ENCODE assay signal across 8 mouse cellular contexts in the genomic region with DNA sequence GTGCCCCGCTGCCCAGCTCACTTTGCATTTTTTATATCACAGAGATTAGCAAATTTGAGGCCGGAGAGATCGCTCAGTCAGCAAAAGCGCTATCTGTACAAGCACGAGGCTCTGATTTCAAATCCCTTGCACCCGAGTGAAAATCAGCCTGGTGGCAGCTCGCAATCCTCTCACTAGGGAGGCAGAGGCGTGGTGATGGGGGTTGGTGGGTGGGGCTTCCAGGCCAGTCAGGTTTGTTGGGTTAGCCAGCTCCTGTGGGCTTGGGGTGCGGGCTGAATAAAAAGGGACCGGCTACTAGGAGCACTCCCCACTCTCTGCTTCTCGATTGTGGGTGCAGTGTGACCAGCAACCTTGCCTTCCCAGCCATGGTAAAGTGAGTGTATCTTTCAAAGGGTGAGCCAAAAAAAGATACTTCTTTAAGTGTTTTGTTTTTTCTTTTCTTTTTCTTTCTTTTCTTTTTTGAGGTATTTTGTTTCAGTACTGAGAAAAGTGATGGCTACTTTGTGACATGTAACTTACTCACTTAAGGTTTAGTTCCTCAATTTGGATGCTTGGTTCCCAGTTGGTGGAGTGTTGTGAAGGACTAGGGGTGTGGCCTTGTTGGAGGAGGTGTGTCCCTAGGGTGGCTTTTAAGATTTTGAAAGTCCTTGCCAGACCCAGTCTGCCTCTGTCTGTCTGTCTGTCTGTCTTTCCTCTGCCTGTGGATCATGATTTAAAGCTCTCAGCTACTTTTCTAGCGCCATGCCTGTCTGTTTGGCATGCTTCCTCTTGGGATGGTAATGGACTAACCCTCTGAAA. TPM values are rescaled to one million over a fixed set of nuclear protein-coding genes. Genes with fewer than 3 reads are reported as not detected.
DNase-seq lines count a peak whose midpoint lies in the region; ATAC-seq lines count a peak whose summit lies in the region.

No protein-coding gene starts in this region.

- peaks cover 5% of the 10 kb centered on the region; the same call in 1 of the 2 replicates for H3K9me3 ChIP-seq in forebrain, embryonic 10.5 days
- no peaks in the 10 kb centered on the region for H3K9me3 ChIP-seq in forebrain, embryonic 12.5 days
- H3K9me3 ChIP-seq in embryonic facial prominence, embryonic 14.5 days (ENCODE audit: control insufficient read depth, low read length), result no peaks in the 10 kb centered on the region
- no peaks in the 10 kb centered on the region for H3K9me3 ChIP-seq in limb, embryonic 10.5 days (replicated peaks)

- H3K27me3 ChIP-seq in forebrain, embryonic 10.5 days (ENCODE audit: poor library complexity, severe bottlenecking), result no peaks in the 10 kb centered on the region
- no peaks in the 10 kb centered on the region for H3K27me3 ChIP-seq in forebrain, embryonic 12.5 days
- no peaks in the 10 kb centered on the region for H3K27me3 ChIP-seq in embryonic facial prominence, embryonic 14.5 days (replicated peaks; ENCODE audit: control insufficient read depth, insufficient read depth, low read length)
- no peaks in the 10 kb centered on the region for H3K27me3 ChIP-seq in limb, embryonic 10.5 days (ENCODE audit: low read depth, poor library complexity, severe bottlenecking)

- peaks cover 10% of the 10 kb centered on the region; the same call in 1 of the 2 replicates for H3K36me3 ChIP-seq in forebrain, embryonic 10.5 days (replicated peaks)
- no peaks in the 10 kb centered on the region for H3K36me3 ChIP-seq in forebrain, embryonic 12.5 days (replicated peaks)
- no peaks in the 10 kb centered on the region for H3K36me3 ChIP-seq in embryonic facial prominence, embryonic 14.5 days (ENCODE audit: control insufficient read depth, insufficient read depth, low read length)
- H3K36me3 ChIP-seq in limb, embryonic 10.5 days, result no peaks in the 10 kb centered on the region

- peaks cover 19% of the 10 kb centered on the region for H3K4me1 ChIP-seq in forebrain, embryonic 10.5 days
- peaks cover 23% of the 10 kb centered on the region for H3K4me1 ChIP-seq in forebrain, embryonic 12.5 days
- H3K4me1 ChIP-seq in embryonic facial prominence, embryonic 14.5 days (ENCODE audit: control insufficient read depth, insufficient read depth, low read length), result peaks cover 4% of the 10 kb centered on the region; the same call in 1 of the 2 replicates
- peaks cover 16% of the 10 kb centered on the region for H3K4me1 ChIP-seq in limb, embryonic 10.5 days

- no peak overlapping the region for H3K9ac ChIP-seq in forebrain, embryonic 12.5 days
- no peak overlapping the region for H3K9ac ChIP-seq in embryonic facial prominence, embryonic 14.5 days (ENCODE audit: low read depth, low read length)

- DNase-seq in forebrain, embryonic 10.5 days (ENCODE audit: extremely low spot score, low spot score), result no peak
- DNase-seq in 3T3-L1 (ENCODE audit: low read depth, low spot score), result peak; percentile 66
- DNase-seq in embryonic facial prominence, embryonic 14.5 days (ENCODE audit: low spot score), result peak; percentile 20
- DNase-seq in right cerebral cortex, adult 2 months (ENCODE audit: low spot score in 2 of 2), result no peak
- no peak for DNase-seq in yolk sac, embryonic 10.5 days (ENCODE audit: low spot score)
- DNase-seq in limb, embryonic 10.5 days (ENCODE audit: low spot score), result no peak

- H3K27ac ChIP-seq in forebrain, embryonic 10.5 days, result no peak overlapping the region
- no peak overlapping the region for H3K27ac ChIP-seq in forebrain, embryonic 12.5 days
- no peak overlapping the region for H3K27ac ChIP-seq in embryonic facial prominence, embryonic 14.5 days (replicated peaks; ENCODE audit: low read depth, low read length)
- no peak overlapping the region for H3K27ac ChIP-seq in limb, embryonic 10.5 days

- no peak for ATAC-seq in forebrain, embryonic 12.5 days (ENCODE audit: low FRiP score)
- ATAC-seq in embryonic facial prominence, embryonic 14.5 days (ENCODE audit: low read depth), result no peak
- peak; percentile 32 for ATAC-seq in megakaryocyte progenitor cell, adult 5-6 weeks (replicated peaks; ENCODE audit: poor library complexity)

- peak overlapping the region; percentile 16 for H3K4me3 ChIP-seq in forebrain, embryonic 10.5 days
- H3K4me3 ChIP-seq in forebrain, embryonic 12.5 days (replicated peaks), result no peak overlapping the region
- H3K4me3 ChIP-seq in embryonic facial prominence, embryonic 14.5 days (ENCODE audit: low read depth, low read length), result no peak overlapping the region
- no peak overlapping the region for H3K4me3 ChIP-seq in limb, embryonic 10.5 days

- 59% methylated on average over 12 of the region's 12 CpGs for WGBS in forebrain, embryonic 10.5 days
- 52% methylated on average over 12 of the region's 12 CpGs for WGBS in forebrain, embryonic 12.5 days
- WGBS in embryonic facial prominence, embryonic 14.5 days, result 46% methylated on average over 12 of the region's 12 CpGs
- WGBS in limb, embryonic 10.5 days, result 60% methylated on average over 12 of the region's 12 CpGs

- no peak overlapping the region for H3K4me2 ChIP-seq in forebrain, embryonic 12.5 days
- H3K4me2 ChIP-seq in embryonic facial prominence, embryonic 14.5 days (ENCODE audit: low read depth, low read length), result no peak overlapping the region

RNA-seq across cellular contexts. Expression of gene Prr3, which starts 17.9 kb away (rescaled TPM):
- polyA plus RNA-seq in forebrain, embryonic 10.5 days (2016; fragmentation: Nextera tagmentation; extraction: Ambion mirVana), result 45.6 and 48.3 TPM in 2 replicates
- polyA plus RNA-seq in forebrain, embryonic 12.5 days (2016; fragmentation: Nextera tagmentation; extraction: Ambion mirVana), result 52.1 and 56.8 TPM in 2 replicates
- 31.5 and 33.7 TPM in 2 replicates for polyA plus RNA-seq in embryonic facial prominence, embryonic 14.5 days (2014; fragmentation: Nextera tagmentation; extraction: Ambion mirVana)
- 18.5 and 20.3 TPM in 2 replicates for total RNA-seq in megakaryocyte progenitor cell, adult 5-6 weeks (2015)
- 11.9 and 13.3 TPM in 2 replicates for total RNA-seq in megakaryocyte progenitor cell, adult 5-6 weeks (2017)
- polyA plus RNA-seq in limb, embryonic 10.5 days (2016; fragmentation: Nextera tagmentation; extraction: Ambion mirVana), result 44.9 and 49.4 TPM in 2 replicates

RNA-seq across cellular contexts. Expression of gene Gnl1, which starts 18.3 kb away (rescaled TPM):
- polyA plus RNA-seq in forebrain, embryonic 10.5 days (2016; fragmentation: Nextera tagmentation; extraction: Ambion mirVana), result 66.9 and 68.8 TPM in 2 replicates
- 57.9 and 58.4 TPM in 2 replicates for polyA plus RNA-seq in forebrain, embryonic 12.5 days (2016; fragmentation: Nextera tagmentation; extraction: Ambion mirVana)
- 39.9 and 46.3 TPM in 2 replicates for polyA plus RNA-seq in embryonic facial prominence, embryonic 14.5 days (2014; fragmentation: Nextera tagmentation; extraction: Ambion mirVana)
- total RNA-seq in megakaryocyte progenitor cell, adult 5-6 weeks (2015), result 10.0 and 12.4 TPM in 2 replicates
- total RNA-seq in megakaryocyte progenitor cell, adult 5-6 weeks (2017), result 18.5 and 27.3 TPM in 2 replicates
- 61.6 and 63.1 TPM in 2 replicates for polyA plus RNA-seq in limb, embryonic 10.5 days (2016; fragmentation: Nextera tagmentation; extraction: Ambion mirVana)

RNA-seq across cellular contexts. Expression of gene H2-T24, which starts 22.4 kb away (rescaled TPM):
- 3.1 and 3.5 TPM in 2 replicates for polyA plus RNA-seq in forebrain, embryonic 10.5 days (2016; fragmentation: Nextera tagmentation; extraction: Ambion mirVana)
- polyA plus RNA-seq in forebrain, embryonic 12.5 days (2016; fragmentation: Nextera tagmentation; extraction: Ambion mirVana), result 4.6 and 5.3 TPM in 2 replicates
- polyA plus RNA-seq in embryonic facial prominence, embryonic 14.5 days (2014; fragmentation: Nextera tagmentation; extraction: Ambion mirVana), result 2.2 and 2.4 TPM in 2 replicates
- total RNA-seq in megakaryocyte progenitor cell, adult 5-6 weeks (2015), result 2.5 and 2.7 TPM in 2 replicates
- total RNA-seq in megakaryocyte progenitor cell, adult 5-6 weeks (2017), result 12.6 and 13.0 TPM in 2 replicates
- 3.2 and 4.0 TPM in 2 replicates for polyA plus RNA-seq in limb, embryonic 10.5 days (2016; fragmentation: Nextera tagmentation; extraction: Ambion mirVana)

RNA-seq across cellular contexts. Expression of gene Abcf1, which starts 28.4 kb away (rescaled TPM):
- 114 and 129 TPM in 2 replicates for polyA plus RNA-seq in forebrain, embryonic 10.5 days (2016; fragmentation: Nextera tagmentation; extraction: Ambion mirVana)
- 117 and 118 TPM in 2 replicates for polyA plus RNA-seq in forebrain, embryonic 12.5 days (2016; fragmentation: Nextera tagmentation; extraction: Ambion mirVana)
- polyA plus RNA-seq in embryonic facial prominence, embryonic 14.5 days (2014; fragmentation: Nextera tagmentation; extraction: Ambion mirVana), result 72.1 and 76.4 TPM in 2 replicates
- total RNA-seq in megakaryocyte progenitor cell, adult 5-6 weeks (2015), result 46.1 and 50.1 TPM in 2 replicates
- total RNA-seq in megakaryocyte progenitor cell, adult 5-6 weeks (2017), result 150 and 251 TPM in 2 replicates
- polyA plus RNA-seq in limb, embryonic 10.5 days (2016; fragmentation: Nextera tagmentation; extraction: Ambion mirVana), result 98.3 and 109 TPM in 2 replicates

RNA-seq across cellular contexts. Expression of gene H2-T23, which starts 34.7 kb away (rescaled TPM):
- 2.1 and 3.3 TPM in 2 replicates for polyA plus RNA-seq in forebrain, embryonic 10.5 days (2016; fragmentation: Nextera tagmentation; extraction: Ambion mirVana)
- polyA plus RNA-seq in forebrain, embryonic 12.5 days (2016; fragmentation: Nextera tagmentation; extraction: Ambion mirVana), result 4.8 and 5.5 TPM in 2 replicates
- 9.6 and 10.1 TPM in 2 replicates for polyA plus RNA-seq in embryonic facial prominence, embryonic 14.5 days (2014; fragmentation: Nextera tagmentation; extraction: Ambion mirVana)
- total RNA-seq in megakaryocyte progenitor cell, adult 5-6 weeks (2015), result 57.1 and 77.2 TPM in 2 replicates
- 65.6 and 67.5 TPM in 2 replicates for total RNA-seq in megakaryocyte progenitor cell, adult 5-6 weeks (2017)
- polyA plus RNA-seq in limb, embryonic 10.5 days (2016; fragmentation: Nextera tagmentation; extraction: Ambion mirVana), result 1.2 and 1.5 TPM in 2 replicates

Comparison
In these comparisons a context has a peak if more than half of its experiments do, and no peak if none do; other contexts are left out.
1. DNase-seq: peak in 3T3-L1 (single experiment) and embryonic facial prominence, embryonic 14.5 days (single experiment); none in forebrain, embryonic 10.5 days (single experiment), right cerebral cortex, adult 2 months (0 of 2), yolk sac, embryonic 10.5 days (single experiment) and limb, embryonic 10.5 days (single experiment).